Mouse (Mus musculus): ENCODE data around the gene Arcn1. TPM values are rescaled to one million over a fixed set of nuclear protein-coding genes. Genes with fewer than 3 reads are reported as not detected.

Arcn1 gene
- polyA plus RNA-seq, 1 experiment: 46.6 TPM

- Histone ChIP-seq H3K4me3 (ENCODE audit: insufficient read depth, poor library complexity, severe bottlenecking) (no peak overlapping the region), H3ac (ENCODE audit: control insufficient read depth, insufficient read length, low read depth) (no peak overlapping the region), H3K27me3 (ENCODE audit: control insufficient read depth, insufficient read depth, insufficient read length) (no peaks in the 10 kb centered on the region), H3K36me3 (ENCODE audit: control insufficient read depth, insufficient read depth) (peaks cover 72% of the 10 kb centered on the region), H3K79me2 (ENCODE audit: control insufficient read depth, insufficient read depth) (peaks cover 17% of the 10 kb centered on the region), H3K79me3 (ENCODE audit: low read depth) (peaks cover 2% of the 10 kb centered on the region)
- TF ChIP-seq CTCF (IDR thresholded peaks at IDR 0.05; ENCODE audit: control insufficient read depth, insufficient read depth, insufficient read length): no peak
- no peak for TF ChIP-seq USF1 (IDR thresholded peaks at IDR 0.05; ENCODE audit: low read depth)
- no peak for TF ChIP-seq CEBPB (IDR thresholded peaks at IDR 0.05; ENCODE audit: low read depth)
These were observed 57.4 kb downstream of the Arcn1 start for GRCm38 (mm10) chr9:44710213-44710612.

- no peaks in the 10 kb centered on the region for H3K27me3 ChIP-seq (ENCODE audit: control insufficient read depth, insufficient read depth, insufficient read length)
- no peak overlapping the region for H3K4me3 ChIP-seq (ENCODE audit: insufficient read depth, poor library complexity, severe bottlenecking)
- no peak overlapping the region for H3ac ChIP-seq (ENCODE audit: control insufficient read depth, insufficient read length, low read depth)
- H3K79me3 ChIP-seq (ENCODE audit: low read depth): peaks cover under 1% of the 10 kb centered on the region
- H3K36me3 ChIP-seq (ENCODE audit: control insufficient read depth, insufficient read depth): peaks cover 71% of the 10 kb centered on the region
- peaks cover 12% of the 10 kb centered on the region for H3K79me2 ChIP-seq (ENCODE audit: control insufficient read depth, insufficient read depth)
- TF ChIP-seq CTCF (IDR thresholded peaks at IDR 0.05; ENCODE audit: control insufficient read depth, insufficient read depth, insufficient read length) (peak; percentile 64), USF1 (IDR thresholded peaks at IDR 0.05; ENCODE audit: low read depth) (no peak)
These were observed 58.0 kb downstream of the Arcn1 start for GRCm38 (mm10) chr9:44709600-44709999.

GRCm38 (mm10) chr9:44708925-44709324 is 58.7 kb downstream of the Arcn1 start:
- H3K79me3 ChIP-seq (ENCODE audit: low read depth): no peaks in the 10 kb centered on the region
- TF ChIP-seq MYOG (IDR thresholded peaks at IDR 0.05; ENCODE audit: control insufficient read depth, extremely low read depth, insufficient read length): no peak
- TF ChIP-seq CEBPB (IDR thresholded peaks at IDR 0.05; ENCODE audit: low read depth): no peak
- TF ChIP-seq MYOD1 (IDR thresholded peaks at IDR 0.05; ENCODE audit: control insufficient read depth, insufficient read length, low read depth): no peak
- H3K4me3 ChIP-seq (ENCODE audit: insufficient read depth, poor library complexity, severe bottlenecking): no peak overlapping the region
- H3K79me2 ChIP-seq (ENCODE audit: control insufficient read depth, insufficient read depth): peaks cover 7% of the 10 kb centered on the region
- H3K27me3 ChIP-seq (ENCODE audit: control insufficient read depth, insufficient read depth, insufficient read length): no peaks in the 10 kb centered on the region
- no peak overlapping the region for H3ac ChIP-seq (ENCODE audit: control insufficient read depth, insufficient read length, low read depth)
- peaks cover 69% of the 10 kb centered on the region for H3K36me3 ChIP-seq (ENCODE audit: control insufficient read depth, insufficient read depth)

GRCm38 (mm10) chr9:44708429-44708765 is 59.2 kb downstream of the Arcn1 start:
- Histone ChIP-seq H3K27me3 (ENCODE audit: control insufficient read depth, insufficient read depth, insufficient read length) (no peaks in the 10 kb centered on the region), H3K4me3 (ENCODE audit: insufficient read depth, poor library complexity, severe bottlenecking) (no peak overlapping the region), H3ac (ENCODE audit: control insufficient read depth, insufficient read length, low read depth) (no peak overlapping the region), H3K79me3 (ENCODE audit: low read depth) (no peaks in the 10 kb centered on the region), H3K79me2 (ENCODE audit: control insufficient read depth, insufficient read depth) (peaks cover 2% of the 10 kb centered on the region), H3K36me3 (ENCODE audit: control insufficient read depth, insufficient read depth) (peaks cover 65% of the 10 kb centered on the region)
- no peak for TF ChIP-seq FOSL1 (IDR thresholded peaks at IDR 0.05; ENCODE audit: insufficient read depth, low read length, poor library complexity, severe bottlenecking)
- TF ChIP-seq CEBPB (IDR thresholded peaks at IDR 0.05; ENCODE audit: low read depth): no peak
- TF ChIP-seq MYOD1 (IDR thresholded peaks at IDR 0.05; ENCODE audit: control insufficient read depth, insufficient read length, low read depth): no peak
- TF ChIP-seq MYOG (IDR thresholded peaks at IDR 0.05; ENCODE audit: control insufficient read depth, extremely low read depth, insufficient read length): no peak
- TF ChIP-seq USF1 (IDR thresholded peaks at IDR 0.05; ENCODE audit: low read depth): no peak
- no peak for TF ChIP-seq CTCF (IDR thresholded peaks at IDR 0.05; ENCODE audit: control insufficient read depth, insufficient read depth, insufficient read length)
- TF ChIP-seq MAX (IDR thresholded peaks at IDR 0.05): no peak

GRCm38 (mm10) chr9:44707749-44708428 is 59.8 kb downstream of the Arcn1 start:
- TF ChIP-seq FOSL1 (IDR thresholded peaks at IDR 0.05; ENCODE audit: insufficient read depth, low read length, poor library complexity, severe bottlenecking): no peak
- no peak for TF ChIP-seq CEBPB (IDR thresholded peaks at IDR 0.05; ENCODE audit: low read depth)
- no peak for TF ChIP-seq MYOD1 (IDR thresholded peaks at IDR 0.05; ENCODE audit: control insufficient read depth, insufficient read length, low read depth)
- no peak for TF ChIP-seq CTCF (IDR thresholded peaks at IDR 0.05; ENCODE audit: control insufficient read depth, insufficient read depth, insufficient read length)
- no peak for TF ChIP-seq USF1 (IDR thresholded peaks at IDR 0.05; ENCODE audit: low read depth)
- TF ChIP-seq MYOG (IDR thresholded peaks at IDR 0.05; ENCODE audit: control insufficient read depth, extremely low read depth, insufficient read length): no peak
- no peak for TF ChIP-seq MAX (IDR thresholded peaks at IDR 0.05)
- Histone ChIP-seq H3K79me2 (ENCODE audit: control insufficient read depth, insufficient read depth) (no peaks in the 10 kb centered on the region), H3ac (ENCODE audit: control insufficient read depth, insufficient read length, low read depth) (no peak overlapping the region), H3K79me3 (ENCODE audit: low read depth) (no peaks in the 10 kb centered on the region), H3K4me3 (ENCODE audit: insufficient read depth, poor library complexity, severe bottlenecking) (no peak overlapping the region), H3K36me3 (ENCODE audit: control insufficient read depth, insufficient read depth) (peaks cover 67% of the 10 kb centered on the region), H3K27me3 (ENCODE audit: control insufficient read depth, insufficient read depth, insufficient read length) (no peaks in the 10 kb centered on the region)

- no peak overlapping the region for H3K4me3 ChIP-seq (ENCODE audit: insufficient read depth, poor library complexity, severe bottlenecking)
- H3K79me3 ChIP-seq (ENCODE audit: low read depth): no peaks in the 10 kb centered on the region
- no peaks in the 10 kb centered on the region for H3K79me2 ChIP-seq (ENCODE audit: control insufficient read depth, insufficient read depth)
- H3ac ChIP-seq (ENCODE audit: control insufficient read depth, insufficient read length, low read depth): no peak overlapping the region
- H3K36me3 ChIP-seq (ENCODE audit: control insufficient read depth, insufficient read depth): peaks cover 67% of the 10 kb centered on the region
- no peaks in the 10 kb centered on the region for H3K27me3 ChIP-seq (ENCODE audit: control insufficient read depth, insufficient read depth, insufficient read length)
- no peak for TF ChIP-seq MYOD1 (IDR thresholded peaks at IDR 0.05; ENCODE audit: control insufficient read depth, insufficient read length, low read depth)
- no peak for TF ChIP-seq USF1 (IDR thresholded peaks at IDR 0.05; ENCODE audit: low read depth)
- TF ChIP-seq CEBPB (IDR thresholded peaks at IDR 0.05; ENCODE audit: low read depth): no peak
- TF ChIP-seq MYOG (IDR thresholded peaks at IDR 0.05; ENCODE audit: control insufficient read depth, extremely low read depth, insufficient read length): no peak
- no peak for TF ChIP-seq MAX (IDR thresholded peaks at IDR 0.05)
These were observed 67.9 kb downstream of the Arcn1 start for GRCm38 (mm10) chr9:44699730-44700129.

Measured in C2C12 (cell line).